Mouse (Mus musculus): ENCODE results near the gene Aurkaip1.

The Aurkaip1 gene

DNA sequence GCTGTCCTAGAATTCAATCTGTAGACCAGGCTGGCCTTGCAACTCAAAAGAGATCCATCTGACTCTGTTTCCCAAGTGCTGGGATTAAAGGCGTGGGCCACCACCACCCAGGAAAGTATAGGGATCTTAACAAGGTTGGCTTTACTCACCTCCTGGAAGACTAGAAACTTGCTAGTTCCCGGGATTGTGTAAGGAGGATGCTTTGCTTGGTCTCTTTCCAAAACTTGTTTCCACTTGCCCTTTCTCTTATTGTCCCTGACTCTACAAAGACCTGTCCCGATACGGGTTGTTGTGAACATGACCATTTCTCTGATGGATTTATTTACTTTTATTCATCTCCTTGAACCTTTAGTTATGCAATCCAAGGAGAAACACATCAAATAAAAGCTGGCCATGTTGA is 1.2 kb upstream of the Aurkaip1 start:
- DNase-seq (ENCODE audit: low read depth): no peak

DNA sequence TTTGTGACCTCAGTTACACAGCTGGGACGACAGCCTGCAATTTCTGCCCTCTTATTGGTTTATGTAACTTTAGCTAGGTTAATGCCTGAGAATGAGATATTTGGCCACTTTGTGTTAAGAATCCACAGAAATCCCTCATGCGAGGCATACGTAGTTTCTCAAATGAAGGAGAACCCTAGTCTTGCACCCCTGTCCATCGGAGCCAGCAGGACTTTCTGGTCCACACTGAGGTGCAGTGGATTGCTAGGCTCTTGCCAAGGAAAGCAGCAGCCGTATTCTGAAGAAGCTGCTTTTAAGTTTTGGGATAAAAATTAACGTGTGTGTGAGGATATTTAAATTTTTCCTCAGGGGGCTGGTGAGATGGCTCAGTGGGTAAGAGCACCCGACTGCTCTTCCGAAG is 476 bp upstream of the Aurkaip1 start:
- DNase-seq (ENCODE audit: low read depth): no peak

DNA sequence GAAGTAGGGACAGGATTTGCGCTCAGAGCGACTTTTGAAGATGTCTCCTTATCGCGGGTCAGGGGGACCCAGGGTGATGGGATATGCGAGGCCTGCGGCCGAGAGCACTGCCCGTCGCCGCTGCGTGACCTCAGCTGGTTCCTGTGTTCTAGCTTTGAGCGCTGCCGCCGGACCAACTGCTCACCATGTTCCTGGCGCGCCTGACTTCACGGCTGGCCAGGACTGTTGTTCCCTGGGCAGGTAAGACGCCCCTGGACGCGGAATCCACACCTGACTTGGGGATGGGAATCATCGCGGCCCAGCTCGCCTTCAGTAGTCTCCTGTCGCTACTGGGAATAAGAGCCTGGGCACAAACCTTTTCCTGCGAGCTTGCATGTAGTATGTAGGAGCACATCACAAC is 759 bp downstream of the Aurkaip1 start:
- peak; percentile 21 for DNase-seq (ENCODE audit: low read depth)

DNA sequence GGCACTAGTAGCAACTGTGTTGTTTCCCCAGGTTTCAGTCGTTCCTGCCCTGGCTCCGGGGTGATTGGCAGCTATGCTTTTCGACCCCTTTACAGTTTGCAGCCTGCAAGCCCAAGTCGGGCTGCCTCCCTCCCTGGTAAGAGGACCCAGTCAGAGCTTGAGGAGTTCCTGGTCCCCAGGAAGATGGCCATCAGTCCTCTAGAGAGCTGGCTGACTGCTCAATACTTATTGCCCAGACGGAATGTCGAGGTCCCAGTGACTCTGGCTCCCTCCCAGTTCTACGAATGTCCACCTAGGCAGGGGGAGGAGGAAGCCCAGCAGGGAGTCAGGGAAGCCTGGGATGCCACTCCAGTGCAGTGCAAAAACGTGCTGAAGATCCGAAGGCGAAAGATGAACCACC is 1.2 kb downstream of the Aurkaip1 start:
- DNase-seq (ENCODE audit: low read depth): no peak

DNA sequence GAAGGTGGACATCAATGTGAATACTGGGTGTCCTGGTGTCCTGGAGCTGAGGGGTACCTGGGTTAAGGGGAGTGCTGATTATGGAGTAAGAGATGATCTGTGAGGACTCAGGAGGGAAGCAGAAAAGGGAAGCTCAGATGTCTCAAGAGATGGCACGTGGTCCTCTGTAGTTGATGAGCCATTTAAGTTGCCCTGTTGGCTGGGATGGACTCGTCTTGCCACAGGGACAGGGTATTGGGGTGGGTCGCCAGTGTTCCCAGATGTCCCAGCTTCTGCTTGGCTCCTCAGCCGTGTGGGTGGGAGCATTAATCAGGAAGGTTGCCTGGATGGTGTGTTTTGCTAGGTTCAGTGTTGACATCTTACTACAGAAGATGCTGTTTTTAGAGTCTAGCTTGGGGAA is 2.2 kb downstream of the Aurkaip1 start:
- no peak for DNase-seq (ENCODE audit: low read depth)

GRCm38 (mm10) chr4:155833836-155834235 is 2.8 kb downstream of the Aurkaip1 start:
- peak; percentile 91 for DNase-seq (ENCODE audit: low read depth)

DNA sequence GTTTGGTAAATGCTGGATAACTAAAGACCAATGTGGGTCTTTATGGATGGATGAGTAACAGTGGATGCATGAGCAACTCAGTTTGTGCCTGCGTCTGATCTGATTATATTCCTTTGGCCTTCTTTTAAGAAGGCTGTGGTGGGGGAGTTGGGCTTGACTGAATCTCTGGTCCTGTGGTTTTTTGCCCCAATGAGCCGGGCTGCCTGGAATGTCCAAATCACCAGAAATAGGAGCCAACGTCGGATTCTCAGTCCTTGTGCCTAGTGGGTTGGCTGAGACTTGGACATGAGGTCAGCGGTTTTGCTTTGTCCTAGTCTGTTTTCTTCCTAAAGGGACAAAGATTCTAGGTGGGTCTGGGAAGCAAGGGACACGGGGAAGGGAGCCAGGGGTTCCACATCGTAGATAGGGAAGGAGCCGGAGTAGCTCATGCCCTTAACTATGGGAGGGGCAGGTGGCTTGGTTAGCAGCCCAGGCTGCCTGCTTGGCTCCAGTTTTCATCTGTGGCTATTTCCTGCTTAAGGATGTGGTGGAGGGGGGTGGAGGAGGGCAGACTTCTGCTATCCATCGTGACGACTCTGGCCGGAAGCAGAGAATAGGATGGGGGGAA is 6.4 kb downstream of the Aurkaip1 start:
- peak; percentile 79 for DNase-seq (ENCODE audit: low read depth)

DNA sequence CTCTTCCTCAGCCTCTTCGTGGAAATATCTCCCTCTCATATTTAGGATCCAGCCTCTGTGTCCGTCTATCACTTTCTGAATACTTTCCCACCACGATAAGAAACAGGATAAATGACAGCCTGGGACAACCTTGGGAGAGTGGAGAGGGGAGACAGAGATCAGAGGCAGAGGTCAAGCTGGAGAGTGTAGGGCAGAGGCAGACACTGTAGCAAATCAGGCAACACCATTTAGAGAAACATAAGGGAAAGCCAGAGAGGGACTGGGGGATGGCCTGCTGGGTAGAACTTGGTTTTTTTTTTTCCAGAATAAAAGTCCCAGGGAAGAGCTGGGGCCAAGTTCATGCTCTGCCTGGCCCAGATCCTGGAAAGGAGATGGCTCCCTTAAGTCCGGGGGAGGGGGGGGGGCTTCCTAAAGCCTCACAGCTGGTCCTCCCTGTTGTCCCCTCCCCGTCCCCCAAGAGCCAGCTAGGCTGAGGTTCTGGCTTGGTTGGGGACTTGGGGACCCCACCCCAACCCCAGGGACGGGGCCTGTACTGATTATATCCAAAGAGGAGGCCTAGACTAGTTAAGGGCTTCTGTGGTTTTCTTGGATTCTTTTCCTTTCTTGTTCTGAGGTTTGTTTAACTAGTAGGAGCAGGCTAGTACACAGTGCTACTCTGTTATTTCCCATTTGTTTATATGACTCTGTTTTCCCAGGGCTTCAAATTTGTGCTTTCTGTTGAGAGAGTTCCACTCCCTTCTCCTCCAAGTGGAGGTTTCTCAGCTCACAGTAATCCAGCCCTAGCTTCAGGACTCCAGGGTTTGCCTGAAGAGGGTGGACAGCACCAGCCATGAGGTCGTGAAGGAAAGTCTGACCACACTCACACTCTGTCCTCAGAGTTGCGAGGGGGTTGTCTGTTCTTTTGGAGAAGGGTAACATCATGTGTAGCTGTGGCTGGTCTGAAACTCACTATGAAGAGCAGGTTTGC is 7.4 kb downstream of the Aurkaip1 start:
- DNase-seq (ENCODE audit: low read depth): peak; percentile 48

DNA sequence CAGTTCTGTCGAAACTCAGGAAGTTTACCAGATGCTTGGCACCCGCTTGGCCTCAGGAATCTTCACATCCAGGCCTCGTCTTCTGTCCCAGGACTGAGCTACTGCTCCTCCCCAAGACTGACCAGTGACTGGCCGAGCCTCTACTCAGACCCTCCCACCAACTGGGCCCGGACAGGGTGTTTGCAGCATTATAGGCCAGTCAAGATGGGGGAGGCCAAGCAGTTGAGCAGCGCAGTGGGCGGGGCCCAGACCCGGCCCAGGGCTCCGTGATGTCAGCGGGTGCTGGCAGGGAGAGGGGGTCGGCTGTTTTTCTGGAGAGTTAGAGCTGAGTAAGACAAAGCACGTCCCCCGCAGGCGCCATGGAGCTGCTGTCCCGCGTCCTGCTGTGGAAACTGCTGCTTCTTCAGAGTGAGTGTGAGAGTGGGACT is 8.4 kb downstream of the Aurkaip1 start, which contains the start of gene Mxra8:
TSS of gene Mxra8 (plus strand) at position 198 of the 428 bp plus-strand sequence.
- peak; percentile 96 for DNase-seq (ENCODE audit: low read depth)

- DNase-seq (ENCODE audit: low read depth): peak; percentile 60
Measured at GRCm38 (mm10) chr4:155840076-155841002, 9.3 kb downstream of the Aurkaip1 start.

GRCm38 (mm10) chr4:155841003-155841454 is 10.0 kb downstream of the Aurkaip1 start:
- peak; percentile 84 for DNase-seq (ENCODE audit: low read depth)

DNA sequence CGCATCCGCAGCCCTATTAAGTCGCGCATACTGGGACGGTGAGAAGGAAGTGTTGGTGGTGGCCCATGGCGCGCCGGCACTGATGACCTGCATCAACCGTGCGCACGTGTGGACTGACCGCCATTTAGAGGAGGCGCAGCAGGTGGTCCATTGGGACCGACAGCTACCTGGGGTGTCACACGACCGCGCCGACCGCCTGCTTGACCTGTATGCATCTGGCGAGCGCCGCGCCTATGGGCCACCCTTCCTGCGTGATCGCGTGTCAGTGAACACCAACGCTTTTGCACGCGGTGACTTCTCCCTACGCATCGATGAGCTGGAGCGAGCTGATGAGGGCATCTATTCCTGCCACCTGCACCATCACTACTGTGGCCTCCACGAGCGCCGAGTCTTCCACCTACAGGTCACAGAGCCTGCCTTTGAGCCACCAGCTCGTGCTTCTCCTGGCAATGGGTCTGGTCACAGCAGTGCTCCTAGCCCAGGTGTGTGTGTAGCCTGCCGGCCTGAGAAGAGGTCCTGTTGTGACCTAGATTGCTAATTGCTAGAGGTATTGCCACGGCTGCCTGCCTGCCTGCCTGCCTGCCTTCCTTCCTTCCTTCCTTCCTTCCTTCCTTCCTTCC is 10.7 kb downstream of the Aurkaip1 start:
- DNase-seq (ENCODE audit: low read depth): no peak

DNA sequence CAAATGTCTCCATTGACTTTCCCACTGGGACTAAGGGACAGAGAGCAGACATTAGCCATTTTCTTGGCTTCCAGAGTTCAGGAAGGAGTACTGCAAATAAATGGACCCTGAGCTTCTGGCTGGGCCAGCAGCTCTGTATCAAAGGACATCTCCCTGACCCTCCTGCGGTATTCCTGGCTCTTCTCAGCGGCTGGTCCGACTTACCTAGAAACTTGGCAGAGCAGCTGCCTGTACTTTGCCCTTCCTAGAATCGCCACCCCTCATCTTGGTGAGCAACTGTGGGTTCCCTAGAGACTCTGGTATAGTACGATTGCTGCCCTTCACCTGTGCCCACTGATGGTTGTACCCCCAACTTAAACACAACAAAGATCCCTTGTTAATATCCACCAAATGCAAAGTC is 12.2 kb downstream of the Aurkaip1 start:
- no peak for DNase-seq (ENCODE audit: low read depth)

DNA sequence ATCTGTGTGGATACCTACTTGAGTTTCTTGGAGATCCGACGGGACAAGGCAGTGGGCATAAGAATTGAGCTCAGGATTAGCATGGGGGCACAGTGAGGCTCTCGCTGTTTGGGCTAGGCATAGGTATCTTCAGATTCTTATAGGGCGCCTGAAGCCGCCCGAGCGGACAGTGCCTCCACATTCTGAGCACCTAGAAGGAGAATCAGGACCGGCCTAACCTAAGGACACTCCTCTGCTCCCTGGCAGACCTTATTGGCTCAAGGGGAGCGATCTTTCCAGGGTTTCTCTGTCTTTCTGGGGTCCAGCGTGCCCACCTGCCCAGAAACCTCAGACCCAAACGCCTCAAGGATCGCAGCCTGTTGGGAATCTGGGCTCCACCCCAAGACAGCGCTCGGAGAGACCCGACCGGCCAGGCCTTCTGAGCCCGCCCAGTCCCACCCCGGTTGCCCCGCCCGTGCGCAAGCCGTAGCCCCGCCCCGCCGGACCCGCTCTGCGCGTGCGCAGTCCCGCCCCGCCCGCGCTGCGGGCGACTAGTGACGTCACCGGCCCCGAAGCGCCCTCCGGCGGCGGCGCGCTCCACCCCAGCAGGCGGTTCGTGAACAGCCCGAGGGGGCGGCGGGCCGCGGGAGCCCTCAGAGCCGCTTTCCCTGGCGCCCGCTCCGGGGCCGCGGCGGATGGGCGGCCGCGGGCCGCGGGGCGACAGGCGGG is 16.0 kb downstream of the Aurkaip1 start, which contains the start of gene Dvl1:
TSS of gene Dvl1 (plus strand) at position 532 of the 708 bp plus-strand sequence.
- peak; percentile 95 for DNase-seq (ENCODE audit: low read depth)

GRCm38 (mm10) chr4:155847591-155848352 is 16.7 kb downstream of the Aurkaip1 start:
- DNase-seq (ENCODE audit: low read depth): peak; percentile 46

GRCm38 (mm10) chr4:155848434-155849095 is 17.5 kb downstream of the Aurkaip1 start:
- DNase-seq (ENCODE audit: low read depth): no peak

- no peak for DNase-seq (ENCODE audit: low read depth)
Measured at GRCm38 (mm10) chr4:155849391-155849790, 18.3 kb downstream of the Aurkaip1 start.

GRCm38 (mm10) chr4:155849792-155850451 is 18.9 kb downstream of the Aurkaip1 start:
- DNase-seq (ENCODE audit: low read depth): no peak

GRCm38 (mm10) chr4:155851368-155851767 is 20.3 kb downstream of the Aurkaip1 start:
- peak; percentile 32 for DNase-seq (ENCODE audit: low read depth)

Measured in NIH3T3 (cell line).